Mouse (Mus musculus) limb, embryonic 11.5 days (tissue): ENCODE measurements at regions not wholly inside any gene's neighbourhood (a gene's known extent, or its start where the extent isn't known, plus 50 kb on each side); places are given as distances from the start of the nearest gene placed in this dataset.
"Not testable (repeated sequence)": the region's sequence is repeated elsewhere in the genome, so short reads cannot be mapped to it uniquely, and the experiment has no call there.

Experiments used
- ATAC-seq: fragments of 200-750 bp; cut with Nextera tagmentation; 2 replicates; pipeline ENCODE4 v1.8.0; 2017; ENCODE audit warnings: low read depth; ENCODE audit not compliant: insufficient number of reproducible peaks, low FRiP score, low TSS enrichment
- DNase-seq: peaks from one replicate; pipeline ENCODE4 v3.0.0-alpha.2; 2015; ENCODE audit warnings: low spot score
- H3K27ac ChIP-seq: fragments of 300-500 bp; sonication (generic); replicated peaks from 2 replicates; pipeline ENCODE4 v1.5.1; 2014; ENCODE audit warnings: low read depth, mild to moderate bottlenecking, low read length
- H3K27me3 ChIP-seq: fragments of 300-500 bp; sonication (generic); 2 replicates; pipeline ENCODE4 v1.6.1; 2014; ENCODE audit warnings: mild to moderate bottlenecking, low read length, mixed read lengths; ENCODE audit not compliant: control insufficient read depth, insufficient read depth
- H3K36me3 ChIP-seq: fragments of 300-500 bp; sonication (generic); 2 replicates; pipeline ENCODE4 v1.6.1; 2014; ENCODE audit warnings: mild to moderate bottlenecking, low read length, moderate library complexity, mixed read lengths; ENCODE audit not compliant: control insufficient read depth, insufficient read depth
- H3K4me1 ChIP-seq: fragments of 300-500 bp; sonication (generic); 2 replicates; pipeline ENCODE4 v1.6.1; 2014; ENCODE audit warnings: low read length, mixed read lengths; ENCODE audit not compliant: control insufficient read depth, insufficient read depth
- H3K4me2 ChIP-seq: fragments of 300-500 bp; sonication (generic); 2 replicates; pipeline ENCODE4 v1.6.1; 2014; ENCODE audit warnings: low read depth, mild to moderate bottlenecking, moderate library complexity; ENCODE audit not compliant: severe bottlenecking
- H3K4me3 ChIP-seq: fragments of 300-500 bp; sonication (generic); 2 replicates; pipeline ENCODE4 v1.5.1; 2014; ENCODE audit warnings: low read depth, low read length
- H3K9ac ChIP-seq: fragments of 300-500 bp; sonication (generic); 2 replicates; pipeline ENCODE4 v1.6.1; 2014; ENCODE audit warnings: mild to moderate bottlenecking, low read length
- H3K9me3 ChIP-seq: fragments of 300-500 bp; sonication (generic); 2 replicates; pipeline ENCODE4 v1.6.1; 2016; ENCODE audit warnings: low read length; ENCODE audit not compliant: control insufficient read depth
- WGBS: fragments of 180-500 bp; shearing (Covaris S2); extraction: QIAGEN DNeasy Blood & Tissue Kit; methylation state at CpG from one replicate; pipeline ENCODE4 v1.1.7; 2014; 5-methylcytosine and 5-hydroxymethylcytosine counted together

- H3K9ac ChIP-seq = no peak overlapping the region
- H3K36me3 ChIP-seq = no peaks in the 10 kb centered on the region
- H3K4me2 ChIP-seq = no peak overlapping the region
- ATAC-seq (no peak), DNase-seq (no peak)
- no peak overlapping the region for H3K4me3 ChIP-seq
- H3K4me1 ChIP-seq = no peaks in the 10 kb centered on the region
- no peak overlapping the region for H3K27ac ChIP-seq
- WGBS = 88% methylated on average over 11 of the region's 11 CpGs
- H3K27me3 ChIP-seq = no peaks in the 10 kb centered on the region
- H3K9me3 ChIP-seq = no peaks in the 10 kb centered on the region
Measured at GRCm38 (mm10) chr12:65426884-65427283, 201.6 kb downstream of the Wdr20rt start.

- Histone ChIP-seq H3K4me3 (0 out of 2 replicates have a peak overlapping the region, but pooled peaks have one; percentile 7), H3K9me3 (no peaks in the 10 kb centered on the region), H3K27ac (no peak overlapping the region), H3K36me3 (no peaks in the 10 kb centered on the region), H3K27me3 (no peaks in the 10 kb centered on the region), H3K4me1 (no peaks in the 10 kb centered on the region), H3K9ac (no peak overlapping the region), H3K4me2 (peak overlapping the region; percentile 34)
- DNase-seq (peak; percentile 46), ATAC-seq (peak; percentile 67; the same call in 1 of the 2 replicates)
- WGBS = 27% methylated on average over 23 of the region's 23 CpGs
Measured at GRCm38 (mm10) chr12:65428214-65428981, 203.1 kb downstream of the Wdr20rt start.

GRCm38 (mm10) chr12:65450845-65451244 lies 225.5 kb downstream of the Wdr20rt start:
- Histone ChIP-seq H3K9ac (no peak overlapping the region), H3K4me2 (no peak overlapping the region), H3K4me1 (no peaks in the 10 kb centered on the region), H3K27ac (no peak overlapping the region), H3K4me3 (no peak overlapping the region), H3K9me3 (no peaks in the 10 kb centered on the region), H3K27me3 (no peaks in the 10 kb centered on the region), H3K36me3 (no peaks in the 10 kb centered on the region)
- no peak for DNase-seq
- WGBS = 86% methylated on average over 4 of the region's 4 CpGs
- ATAC-seq = no peak

- H3K4me1 ChIP-seq = no peaks in the 10 kb centered on the region
- no peak overlapping the region for H3K4me2 ChIP-seq
- H3K27me3 ChIP-seq = no peaks in the 10 kb centered on the region
- DNase-seq = no peak
- no peak overlapping the region for H3K4me3 ChIP-seq
- no peak for ATAC-seq
- no peak overlapping the region for H3K9ac ChIP-seq
- whole genome bisulfite sequencing = 93% methylated on average over 3 of the region's 3 CpGs
- H3K9me3 ChIP-seq = no peaks in the 10 kb centered on the region
- H3K27ac ChIP-seq = no peak overlapping the region
- no peaks in the 10 kb centered on the region for H3K36me3 ChIP-seq
Measured at GRCm38 (mm10) chr12:65455683-65456082, 230.4 kb downstream of the Wdr20rt start.

GRCm38 (mm10) chr12:65456956-65457355 lies 231.6 kb downstream of the Wdr20rt start:
- DNase-seq (no peak), ATAC-seq (no peak)
- Histone ChIP-seq H3K4me3 (no peak overlapping the region), H3K4me2 (no peak overlapping the region), H3K36me3 (no peaks in the 10 kb centered on the region), H3K4me1 (no peaks in the 10 kb centered on the region), H3K27ac (no peak overlapping the region), H3K27me3 (no peaks in the 10 kb centered on the region), H3K9ac (no peak overlapping the region), H3K9me3 (no peaks in the 10 kb centered on the region)
- 88% methylated on average over 3 of the region's 3 CpGs for WGBS

GRCm38 (mm10) chr12:65464246-65464645 lies 238.9 kb downstream of the Wdr20rt start:
- no peak overlapping the region for H3K4me3 ChIP-seq
- H3K27me3 ChIP-seq = no peaks in the 10 kb centered on the region
- no peaks in the 10 kb centered on the region for H3K36me3 ChIP-seq
- WGBS = 50% methylated on average over 2 of the region's 2 CpGs
- no peak overlapping the region for H3K27ac ChIP-seq
- H3K4me1 ChIP-seq = no peaks in the 10 kb centered on the region
- no peak overlapping the region for H3K4me2 ChIP-seq
- ATAC-seq (no peak), DNase-seq (no peak)
- H3K9ac ChIP-seq = no peak overlapping the region
- H3K9me3 ChIP-seq = no peaks in the 10 kb centered on the region

GRCm38 (mm10) chr12:65478674-65479073 lies 253.4 kb downstream of the Wdr20rt start:
- 42% methylated on average over 9 of the region's 9 CpGs for WGBS
- H3K4me2 ChIP-seq, H3K27me3 ChIP-seq, H3K27ac ChIP-seq, H3K36me3 ChIP-seq, DNase-seq, H3K4me3 ChIP-seq, H3K4me1 ChIP-seq, H3K9ac ChIP-seq, ATAC-seq, H3K9me3 ChIP-seq: not testable (repeated sequence)

GRCm38 (mm10) chr12:65480829-65481228 lies 255.5 kb downstream of the Wdr20rt start:
- no peak for ATAC-seq
- no peak overlapping the region for H3K9ac ChIP-seq
- H3K4me1 ChIP-seq = no peaks in the 10 kb centered on the region
- no peak overlapping the region for H3K4me2 ChIP-seq
- no peaks in the 10 kb centered on the region for H3K27me3 ChIP-seq
- DNase-seq = no peak
- WGBS = 80% methylated on average over 4 of the region's 4 CpGs
- no peak overlapping the region for H3K4me3 ChIP-seq
- no peak overlapping the region for H3K27ac ChIP-seq
- H3K36me3 ChIP-seq = no peaks in the 10 kb centered on the region
- H3K9me3 ChIP-seq = no peaks in the 10 kb centered on the region

- Histone ChIP-seq H3K27me3 (no peaks in the 10 kb centered on the region), H3K4me1 (no peaks in the 10 kb centered on the region), H3K4me2 (no peak overlapping the region), H3K9ac (no peak overlapping the region), H3K27ac (no peak overlapping the region), H3K4me3 (no peak overlapping the region), H3K36me3 (no peaks in the 10 kb centered on the region), H3K9me3 (no peaks in the 10 kb centered on the region)
- ATAC-seq (no peak), DNase-seq (no peak)
- 79% methylated on average over 2 of the region's 2 CpGs for WGBS
Measured at GRCm38 (mm10) chr12:65491092-65491491, 265.8 kb downstream of the Wdr20rt start.
